Mouse (Mus musculus) liver, embryonic 13.5 days (tissue): Measurements from ENCODE around the gene Nsdhl. TPM values are rescaled to one million over a fixed set of nuclear protein-coding genes. Genes with fewer than 3 reads are reported as not detected.

Experiments used
- ATAC-seq: fragments of 200-750 bp; cut with Nextera tagmentation; 2 replicates; pipeline ENCODE4 v1.8.0; 2017; ENCODE audit warnings: low read depth, mild to moderate bottlenecking, moderate number of reproducible peaks, moderate library complexity
- DNase-seq: peaks from one replicate; pipeline ENCODE4 v3.0.0; 2022
- H3K27ac ChIP-seq: fragments of 300-500 bp; sonication (generic); 2 replicates; pipeline ENCODE4 v1.5.1; 2015; ENCODE audit warnings: moderate library complexity, mild to moderate bottlenecking, inconsistent platforms
- H3K27me3 ChIP-seq: fragments of 300-500 bp; sonication (generic); 2 replicates; pipeline ENCODE4 v1.6.1; 2015; ENCODE audit warnings: mild to moderate bottlenecking, inconsistent platforms
- H3K36me3 ChIP-seq: fragments of 300-500 bp; sonication (generic); 2 replicates; pipeline ENCODE4 v1.6.1; 2015; ENCODE audit warnings: mild to moderate bottlenecking, inconsistent platforms
- H3K4me1 ChIP-seq: fragments of 300-500 bp; sonication (generic); replicated peaks from 2 replicates; pipeline ENCODE4 v1.6.1; 2015; ENCODE audit warnings: inconsistent platforms
- H3K4me2 ChIP-seq: fragments of 300-500 bp; sonication (generic); 2 replicates; pipeline ENCODE4 v1.6.1; 2015; ENCODE audit warnings: inconsistent platforms, mild to moderate bottlenecking, moderate library complexity
- H3K4me3 ChIP-seq: fragments of 300-500 bp; sonication (generic); replicated peaks from 2 replicates; pipeline ENCODE4 v1.5.1; 2015; ENCODE audit warnings: mild to moderate bottlenecking, inconsistent platforms
- H3K9ac ChIP-seq: fragments of 300-500 bp; sonication (generic); 2 replicates; pipeline ENCODE4 v1.6.1; 2015; ENCODE audit warnings: mild to moderate bottlenecking, inconsistent platforms
- H3K9me3 ChIP-seq: fragments of 300-500 bp; sonication (generic); replicated peaks from 2 replicates; pipeline ENCODE4 v1.6.1; 2016; ENCODE audit warnings: inconsistent platforms
- WGBS: fragments of 180-500 bp; shearing (Covaris S2); methylation state at CpG from one replicate; pipeline ENCODE4 v1.1.7; 2015; ENCODE audit not compliant: insufficient replicate concordance; 5-methylcytosine and 5-hydroxymethylcytosine counted together
- microRNA counts: library from miRNA; unstranded; fragments of <30 nt; microRNA quantifications from one replicate; lab custom pipeline; 2016
- microRNA-seq: library from miRNA; unstranded; fragments of <30 nt; microRNA quantifications from one replicate; pipeline ENCODE4, GENCODE M21; 2016
- polyA plus RNA-seq: library from polyadenylated mRNA; unstranded; fragments of >200 nt; fragmentation: Nextera tagmentation; extraction: Ambion mirVana; gene quantifications from 2 replicates; pipeline ENCODE4 v1.2.1, GENCODE M21; 2015

The Nsdhl gene
- polyA plus RNA-seq, 1 experiment from 2014 or later = 23.0 TPM

- peak; percentile 67 for ATAC-seq
Observed at GRCm38 (mm10) chrX:73003110-73003509, 84.8 kb downstream of the Nsdhl start.

GRCm38 (mm10) chrX:73005678-73006077, 87.3 kb downstream of the Nsdhl start:
- no peaks in the 10 kb centered on the region for H3K9me3 ChIP-seq
- no peak overlapping the region for H3K4me3 ChIP-seq
- ATAC-seq (peak; percentile 47), DNase-seq (peak; percentile 42)
- 19% methylated on average over 4 of the region's 4 CpGs for WGBS
- peak overlapping the region; percentile 70 for H3K27ac ChIP-seq
- H3K36me3 ChIP-seq = no peaks in the 10 kb centered on the region
- no peaks in the 10 kb centered on the region; the same call in 1 of the 2 replicates for H3K27me3 ChIP-seq
- no peak overlapping the region for H3K9ac ChIP-seq
- H3K4me2 ChIP-seq = peak overlapping the region; percentile 41
- peaks cover 48% of the 10 kb centered on the region for H3K4me1 ChIP-seq

More at GRCm38 (mm10) chrX:73003110-73003509, 84.8 kb downstream of the Nsdhl start:
- H3K9ac ChIP-seq = no peak overlapping the region
- H3K36me3 ChIP-seq = no peaks in the 10 kb centered on the region
- no peak overlapping the region; the same call in 1 of the 2 replicates for H3K27ac ChIP-seq
- H3K27me3 ChIP-seq = peaks cover 12% of the 10 kb centered on the region
- peak overlapping the region; percentile 37 for H3K4me2 ChIP-seq
- DNase-seq = no peak
- no peaks in the 10 kb centered on the region for H3K9me3 ChIP-seq
- WGBS = 43% methylated on average over 5 of the region's 5 CpGs
- peak overlapping the region; percentile 13; the same call in 1 of the 2 replicates for H3K4me3 ChIP-seq
- peaks cover 48% of the 10 kb centered on the region for H3K4me1 ChIP-seq

GRCm38 (mm10) chrX:73007597-73008479, 89.5 kb downstream of the Nsdhl start:
- Histone ChIP-seq H3K4me3 (peak overlapping the region; percentile 48), H3K9ac (peak overlapping the region; percentile 49)
- 16% methylated on average over 26 of the region's 27 CpGs for WGBS

More at GRCm38 (mm10) chrX:73007597-73008479, 89.5 kb downstream of the Nsdhl start:
- H3K36me3 ChIP-seq = no peaks in the 10 kb centered on the region
- peak overlapping the region; percentile 64 for H3K4me2 ChIP-seq
- H3K27me3 ChIP-seq = no peaks in the 10 kb centered on the region; the same call in 1 of the 2 replicates
- H3K4me1 ChIP-seq = peaks cover 44% of the 10 kb centered on the region
- ATAC-seq (peak; percentile 95), DNase-seq (peak; percentile 81)
- peak overlapping the region; percentile 64 for H3K27ac ChIP-seq
- no peaks in the 10 kb centered on the region for H3K9me3 ChIP-seq

MicroRNAs encoded within 50 kb of the gene (microRNA counts, 519-probe panel; counts per million panel counts)
- microRNA mmu-miR-2137 (lab: Ali Mortazavi, UCI) = 114 counts per million

Small RNA genes within 50 kb of the gene (microRNA-seq; reads per million reads assigned to microRNA genes)
- gene Mir2137 = 1.8 reads per million

Other genes with a start within 250 kb of the Nsdhl start
- gene Gabrq, start 93.4 kb upstream of the Nsdhl start, polyA plus RNA-seq = 0.10 TPM in 1 of 2 replicates, not detected in the other
- gene Cetn2, start 146 bp upstream of the Nsdhl start, polyA plus RNA-seq = 38.7 and 50.1 TPM in 2 replicates
- gene Zfp185, start 68.8 kb downstream of the Nsdhl start, polyA plus RNA-seq = 1.3 and 1.4 TPM in 2 replicates
- 0.08 TPM in 1 of 2 replicates, not detected in the other for gene Pnma5, start 118.5 kb downstream of the Nsdhl start, polyA plus RNA-seq
- gene Pnma3, start 146.2 kb downstream of the Nsdhl start, polyA plus RNA-seq = not detected in 2 replicates
- gene Xlr4a, start 163.9 kb downstream of the Nsdhl start, polyA plus RNA-seq = 1.1 and 1.5 TPM in 2 replicates
- 1.3 and 2.6 TPM in 2 replicates for gene Xlr3a, start 178.5 kb downstream of the Nsdhl start, polyA plus RNA-seq
- not detected in 2 replicates for gene Gm14685, start 198.5 kb downstream of the Nsdhl start, polyA plus RNA-seq
- gene Xlr5b, start 230.2 kb downstream of the Nsdhl start, polyA plus RNA-seq = not detected in 2 replicates
- not detected in 2 replicates for gene DXBay18, start 230.9 kb downstream of the Nsdhl start, polyA plus RNA-seq